8 mouse cellular contexts compared by ENCODE assay signal in genomic region chr16:96795431-96795830, GRCm38 (mm10).
DNase-seq lines count a peak whose midpoint lies in the region; ATAC-seq lines count a peak whose summit lies in the region.

No protein-coding gene starts in this region.

- no peak overlapping the region for H3K4me2 ChIP-seq in forebrain, embryonic 12.5 days

- no peaks in the 10 kb centered on the region for H3K9me3 ChIP-seq in forebrain, embryonic 12.5 days

- peak; percentile 6 for DNase-seq in gastrocnemius, postnatal 14 days
- no peak for DNase-seq in gastrocnemius, postnatal 36 days
- peak; percentile 15 for DNase-seq in ovary, postnatal 36 days (ENCODE audit: low spot score)
- no peak for DNase-seq in ovary, postnatal 10 days (ENCODE audit: low spot score)
- peak; percentile 30 for DNase-seq in cerebellum, adult 9-10 months
- peak; percentile 14 for DNase-seq in induced T-regulatory cell, adult 2 months (ENCODE audit: low read depth)

- intact Hi-C loops in gastrocnemius, postnatal 14 days (cut with DNase I; ENCODE audit: low total_unique reads) = no loop called here
- intact Hi-C loops in gastrocnemius, postnatal 36 days (cut with DNase I) = no loop called here

- 39% methylated on average over 2 of the region's 2 CpGs for WGBS in forebrain, embryonic 12.5 days

- no peaks in the 10 kb centered on the region for H3K36me3 ChIP-seq in forebrain, embryonic 12.5 days (replicated peaks)

- no peaks in the 10 kb centered on the region for H3K27me3 ChIP-seq in forebrain, embryonic 12.5 days

- peaks cover 5% of the 10 kb centered on the region; the same call in 1 of the 2 replicates for H3K4me1 ChIP-seq in forebrain, embryonic 12.5 days

- no peak overlapping the region for H3K4me3 ChIP-seq in forebrain, embryonic 12.5 days (replicated peaks)

- no peak overlapping the region for H3K9ac ChIP-seq in forebrain, embryonic 12.5 days

- peak; percentile 87 for ATAC-seq in megakaryocyte-erythroid progenitor cell, adult 5-6 weeks (replicated peaks; ENCODE audit: low FRiP score, low TSS enrichment, poor library complexity, severe bottlenecking)
- no peak for ATAC-seq in forebrain, embryonic 12.5 days (ENCODE audit: low FRiP score)

- no peak overlapping the region for H3K27ac ChIP-seq in forebrain, embryonic 12.5 days

Comparison
In these comparisons a context has a peak if more than half of its experiments do, and no peak if none do; other contexts are left out.
1. DNase-seq: peak in gastrocnemius, postnatal 14 days (single experiment), ovary, postnatal 36 days (single experiment), cerebellum, adult 9-10 months (single experiment) and induced T-regulatory cell, adult 2 months (single experiment); none in gastrocnemius, postnatal 36 days (0 of 2) and ovary, postnatal 10 days (single experiment).